Mouse (Mus musculus) stomach, embryonic 14.5 days (tissue): ENCODE data around the gene Gm45716. TPM values are rescaled to one million over a fixed set of nuclear protein-coding genes. Genes with fewer than 3 reads are reported as not detected.

ENCODE experiments used
- ATAC-seq: fragments of 200-750 bp; cut with Nextera tagmentation; 2 replicates; pipeline ENCODE4 v1.8.0; 2017; ENCODE audit warnings: low read depth, moderate TSS enrichment; ENCODE audit not compliant: insufficient number of reproducible peaks, insufficient read depth, low FRiP score
- H3K27ac ChIP-seq: fragments of 300-500 bp; sonication (generic); 2 replicates; pipeline ENCODE4 v1.5.1; 2014; ENCODE audit warnings: mild to moderate bottlenecking, low read length, moderate library complexity, mixed read lengths
- H3K27me3 ChIP-seq: fragments of 300-500 bp; sonication (generic); 2 replicates; pipeline ENCODE4 v1.6.1; 2014; ENCODE audit warnings: low read length, control low read depth, mixed read lengths; ENCODE audit not compliant: control insufficient read depth, insufficient read depth
- H3K36me3 ChIP-seq: fragments of 300-500 bp; sonication (generic); 2 replicates; pipeline ENCODE4 v1.6.1; 2014; ENCODE audit warnings: mild to moderate bottlenecking, control low read depth, low read length, moderate library complexity, mixed read lengths; ENCODE audit not compliant: control insufficient read depth, insufficient read depth
- H3K4me1 ChIP-seq: fragments of 300-500 bp; sonication (generic); 2 replicates; pipeline ENCODE4 v1.6.1; 2014; ENCODE audit warnings: low read length, control low read depth, mixed read lengths; ENCODE audit not compliant: control insufficient read depth, insufficient read depth
- H3K4me2 ChIP-seq: fragments of 300-500 bp; sonication (generic); replicated peaks from 2 replicates; pipeline ENCODE4 v1.6.1; 2014; ENCODE audit warnings: low read depth, low read length, control low read depth
- H3K4me3 ChIP-seq: fragments of 300-500 bp; sonication (generic); 2 replicates; pipeline ENCODE4 v1.5.1; 2014; ENCODE audit warnings: low read depth, low read length, control low read depth
- H3K9ac ChIP-seq: fragments of 300-500 bp; sonication (generic); replicated peaks from 2 replicates; pipeline ENCODE4 v1.6.1; 2014; ENCODE audit warnings: low read depth, mild to moderate bottlenecking, control low read depth, low read length, moderate library complexity, mixed read lengths
- H3K9me3 ChIP-seq: fragments of 300-500 bp; sonication (generic); 2 replicates; pipeline ENCODE4 v1.6.1; 2016; ENCODE audit warnings: low read depth, low read length, control low read depth; ENCODE audit not compliant: control insufficient read depth
- WGBS: fragments of 180-500 bp; shearing (Covaris S2); extraction: QIAGEN DNeasy Blood & Tissue Kit; methylation state at CpG from one replicate; pipeline ENCODE4 v1.1.7; 2014; 5-methylcytosine and 5-hydroxymethylcytosine counted together
- polyA plus RNA-seq: library from polyadenylated mRNA; unstranded; fragments of >200 nt; fragmentation: Nextera tagmentation; extraction: Ambion mirVana; gene quantifications from 2 replicates; pipeline ENCODE4 v1.2.1, GENCODE M21; 2014

Gm45716 gene
- polyA plus RNA-seq, 1 experiment from 2014 or later, result 10.9 TPM

GRCm38 (mm10) chr11:90169200-90170013 is 18.1 kb upstream of the Gm45716 start:
- Histone ChIP-seq H3K27ac (no peak overlapping the region), H3K9ac (no peak overlapping the region), H3K4me3 (peak overlapping the region; percentile 11; the same call in 1 of the 2 replicates), H3K4me2 (peak overlapping the region; percentile 35), H3K9me3 (no peaks in the 10 kb centered on the region), H3K4me1 (no peaks in the 10 kb centered on the region), H3K36me3 (no peaks in the 10 kb centered on the region), H3K27me3 (no peaks in the 10 kb centered on the region)
- WGBS, result 60% methylated on average over 20 of the region's 20 CpGs
- no peak for ATAC-seq

- no peaks in the 10 kb centered on the region for H3K27me3 ChIP-seq
- peak; percentile 69; the same call in 1 of the 2 replicates for ATAC-seq
- H3K36me3 ChIP-seq, result no peaks in the 10 kb centered on the region
- H3K4me3 ChIP-seq, result peak overlapping the region; percentile 11; the same call in 1 of the 2 replicates
- no peak overlapping the region for H3K9ac ChIP-seq
- WGBS, result 1% methylated on average over 7 of the region's 7 CpGs
- peak overlapping the region; percentile 35 for H3K4me2 ChIP-seq
- H3K27ac ChIP-seq, result no peak overlapping the region
- no peaks in the 10 kb centered on the region for H3K4me1 ChIP-seq
- no peaks in the 10 kb centered on the region for H3K9me3 ChIP-seq
These were observed 17.5 kb upstream of the Gm45716 start for GRCm38 (mm10) chr11:90170014-90170320.

- Histone ChIP-seq H3K9me3 (no peaks in the 10 kb centered on the region), H3K4me2 (no peak overlapping the region), H3K27ac (no peak overlapping the region), H3K4me3 (no peak overlapping the region), H3K4me1 (no peaks in the 10 kb centered on the region), H3K36me3 (no peaks in the 10 kb centered on the region), H3K9ac (no peak overlapping the region), H3K27me3 (no peaks in the 10 kb centered on the region)
- WGBS, result 85% methylated on average over 6 of the region's 6 CpGs
- ATAC-seq, result no peak
These were observed 15.2 kb upstream of the Gm45716 start for GRCm38 (mm10) chr11:90172331-90172730.

- Histone ChIP-seq H3K9ac (no peak overlapping the region), H3K4me2 (no peak overlapping the region), H3K27ac (no peak overlapping the region), H3K36me3 (no peaks in the 10 kb centered on the region), H3K4me1 (no peaks in the 10 kb centered on the region), H3K4me3 (no peak overlapping the region), H3K9me3 (no peaks in the 10 kb centered on the region), H3K27me3 (no peaks in the 10 kb centered on the region)
- no peak for ATAC-seq
- 93% methylated on average over 14 of the region's 14 CpGs for WGBS
These were observed 11.7 kb upstream of the Gm45716 start for GRCm38 (mm10) chr11:90175634-90176300.

- no peak for ATAC-seq
- no peaks in the 10 kb centered on the region for H3K4me1 ChIP-seq
- H3K4me2 ChIP-seq, result no peak overlapping the region
- H3K9me3 ChIP-seq, result no peaks in the 10 kb centered on the region
- no peaks in the 10 kb centered on the region for H3K27me3 ChIP-seq
- no peak overlapping the region for H3K9ac ChIP-seq
- no peak overlapping the region for H3K27ac ChIP-seq
- H3K4me3 ChIP-seq, result no peak overlapping the region
- 89% methylated on average over 6 of the region's 6 CpGs for WGBS
- H3K36me3 ChIP-seq, result no peaks in the 10 kb centered on the region
These were observed 10.1 kb upstream of the Gm45716 start for GRCm38 (mm10) chr11:90177389-90177788.

GRCm38 (mm10) chr11:90183361-90183760 is 4.1 kb upstream of the Gm45716 start:
- no peak for ATAC-seq
- WGBS, result 8% methylated on average over 2 of the region's 2 CpGs
- H3K9ac ChIP-seq, result no peak overlapping the region
- no peak overlapping the region for H3K27ac ChIP-seq
- H3K9me3 ChIP-seq, result no peaks in the 10 kb centered on the region
- no peaks in the 10 kb centered on the region for H3K4me1 ChIP-seq
- H3K27me3 ChIP-seq, result no peaks in the 10 kb centered on the region
- H3K4me3 ChIP-seq, result no peak overlapping the region
- H3K4me2 ChIP-seq, result no peak overlapping the region
- H3K36me3 ChIP-seq, result no peaks in the 10 kb centered on the region

- Histone ChIP-seq H3K27ac (no peak overlapping the region), H3K4me1 (no peaks in the 10 kb centered on the region), H3K4me2 (no peak overlapping the region), H3K27me3 (no peaks in the 10 kb centered on the region), H3K9me3 (no peaks in the 10 kb centered on the region), H3K9ac (no peak overlapping the region), H3K4me3 (no peak overlapping the region), H3K36me3 (no peaks in the 10 kb centered on the region)
- ATAC-seq, result no peak
- whole genome bisulfite sequencing, result 74% methylated on average over 4 of the region's 4 CpGs
These were observed 2.7 kb upstream of the Gm45716 start for GRCm38 (mm10) chr11:90184756-90185155.

GRCm38 (mm10) chr11:90190156-90190555 is 2.7 kb downstream of the Gm45716 start:
- H3K27ac ChIP-seq, result no peak overlapping the region
- no peak overlapping the region for H3K4me2 ChIP-seq
- WGBS, result 94% methylated on average over 3 of the region's 3 CpGs
- H3K9me3 ChIP-seq, result no peaks in the 10 kb centered on the region
- no peaks in the 10 kb centered on the region for H3K27me3 ChIP-seq
- H3K4me1 ChIP-seq, result no peaks in the 10 kb centered on the region
- no peak overlapping the region for H3K4me3 ChIP-seq
- no peak for ATAC-seq
- H3K9ac ChIP-seq, result no peak overlapping the region
- H3K36me3 ChIP-seq, result no peaks in the 10 kb centered on the region
